Mouse (Mus musculus): Measurements from ENCODE around the gene Foxk1. TPM values are rescaled to one million over a fixed set of nuclear protein-coding genes. Genes with fewer than 3 reads are reported as not detected.

The Foxk1 gene
- polyA plus RNA-seq, 1 experiment from 2014 or later = 4.1 TPM

DNA sequence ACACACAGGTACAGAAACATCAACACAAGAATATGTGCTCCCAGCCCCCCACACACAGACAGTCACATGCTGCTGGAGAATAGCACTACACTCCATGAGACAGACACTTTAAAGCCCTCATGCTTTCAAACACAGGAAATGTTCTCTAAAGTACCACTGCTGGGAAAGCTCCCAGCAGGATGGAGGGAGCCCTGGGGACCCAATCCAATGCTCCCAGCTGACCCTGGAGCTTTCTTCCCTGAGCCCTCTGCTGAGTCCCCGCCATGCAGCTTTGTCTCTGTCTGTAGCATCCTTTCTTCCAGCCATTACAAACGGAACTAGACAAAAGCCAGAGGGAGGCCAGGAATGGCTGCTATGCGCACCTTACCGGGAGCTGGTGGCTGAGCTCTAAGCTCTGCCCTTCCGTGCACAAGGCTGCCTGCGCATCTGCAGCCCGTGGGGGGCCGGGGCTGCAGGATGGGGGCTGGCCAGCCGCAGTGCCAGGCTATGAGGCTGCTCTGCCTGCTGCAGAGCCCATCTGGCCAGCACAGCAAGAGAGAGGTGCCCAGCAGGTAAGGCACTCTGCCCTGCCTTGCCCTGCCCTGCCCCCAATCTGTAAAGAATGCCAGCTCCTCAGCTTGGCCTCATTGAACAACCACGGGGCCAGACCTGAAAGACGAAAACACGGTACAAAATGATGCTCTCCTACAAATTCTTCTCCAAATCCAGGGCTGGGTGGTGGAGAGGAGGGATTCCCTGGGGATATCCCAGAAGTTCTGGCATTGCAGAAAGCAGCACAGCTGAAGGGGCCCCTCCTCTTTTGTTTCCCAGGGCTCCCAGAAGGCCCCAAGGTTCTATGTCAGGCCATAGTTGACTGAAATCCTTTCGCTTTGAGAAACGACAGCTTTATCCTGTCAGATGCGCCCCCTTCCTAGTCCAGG is 108.1 kb downstream of the Foxk1 start:
- Histone ChIP-seq H3K27ac (ENCODE audit: low read length) (peak overlapping the region; percentile 56), H3K9ac (replicated peaks; ENCODE audit: low read depth, low read length) (peak overlapping the region; percentile 52), H3K4me3 (replicated peaks; ENCODE audit: low read length) (peak overlapping the region; percentile 2; the same call in 1 of the 2 replicates), H3K36me3 (ENCODE audit: control insufficient read depth, insufficient read depth) (no peaks in the 10 kb centered on the region), H3K27me3 (replicated peaks; ENCODE audit: control insufficient read depth, insufficient read depth, low read length) (no peaks in the 10 kb centered on the region), H3K4me1 (replicated peaks; ENCODE audit: control insufficient read depth, insufficient read depth, low read length) (peaks cover 8% of the 10 kb centered on the region), H3K9me3 (ENCODE audit: control insufficient read depth, low read length) (no peaks in the 10 kb centered on the region), H3K4me2 (ENCODE audit: low read length) (peak overlapping the region; percentile 38)
- peak; percentile 47 for ATAC-seq
- WGBS = 9% methylated on average over 15 of the region's 15 CpGs

DNA sequence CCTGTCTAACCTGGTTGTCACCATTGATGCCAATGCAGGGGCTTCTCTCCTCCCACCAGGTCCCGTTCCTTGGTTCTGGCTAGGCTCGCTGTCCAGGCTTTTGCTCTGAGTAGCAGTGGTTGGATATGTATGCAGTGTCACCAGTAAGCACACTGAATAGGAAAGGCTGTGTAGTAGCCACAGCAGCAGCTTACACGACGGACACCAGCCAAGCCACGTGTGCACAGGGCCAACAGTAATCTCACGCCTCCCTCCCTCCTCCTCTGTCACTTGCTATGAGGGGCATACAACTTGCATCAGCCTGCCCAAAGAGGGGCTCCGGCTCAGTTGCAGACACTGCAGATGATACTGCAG is 108.7 kb downstream of the Foxk1 start:
- ATAC-seq = peak; percentile 43; the same call in 1 of the 2 replicates
- Histone ChIP-seq H3K9me3 (ENCODE audit: control insufficient read depth, low read length) (no peaks in the 10 kb centered on the region), H3K9ac (replicated peaks; ENCODE audit: low read depth, low read length) (no peak overlapping the region), H3K4me2 (ENCODE audit: low read length) (no peak overlapping the region), H3K4me3 (replicated peaks; ENCODE audit: low read length) (no peak overlapping the region), H3K27me3 (replicated peaks; ENCODE audit: control insufficient read depth, insufficient read depth, low read length) (no peaks in the 10 kb centered on the region), H3K4me1 (replicated peaks; ENCODE audit: control insufficient read depth, insufficient read depth, low read length) (peaks cover 8% of the 10 kb centered on the region), H3K27ac (ENCODE audit: low read length) (no peak overlapping the region; the same call in 1 of the 2 replicates), H3K36me3 (ENCODE audit: control insufficient read depth, insufficient read depth) (no peaks in the 10 kb centered on the region)
- WGBS = 48% methylated on average over 7 of the region's 7 CpGs

Other genes with a start within 250 kb of the Foxk1 start
- gene Ap5z1, start 62.4 kb downstream of the Foxk1 start, polyA plus RNA-seq (2015; fragmentation: Nextera tagmentation; extraction: Ambion mirVana) = 14.8 and 16.9 TPM in 2 replicates
- gene Papolb, start 128.6 kb downstream of the Foxk1 start, polyA plus RNA-seq (2015; fragmentation: Nextera tagmentation; extraction: Ambion mirVana) = 0.20 and 0.27 TPM in 2 replicates
- gene Radil, start 149.6 kb downstream of the Foxk1 start, polyA plus RNA-seq (2015; fragmentation: Nextera tagmentation; extraction: Ambion mirVana) = 9.6 and 17.6 TPM in 2 replicates
- 77.4 and 91.5 TPM in 2 replicates for gene Mmd2, start 207.3 kb downstream of the Foxk1 start, polyA plus RNA-seq (2015; fragmentation: Nextera tagmentation; extraction: Ambion mirVana)
- 50.2 and 53.3 TPM in 2 replicates for gene Wipi2, start 226.2 kb downstream of the Foxk1 start, polyA plus RNA-seq (2015; fragmentation: Nextera tagmentation; extraction: Ambion mirVana)